Mouse (Mus musculus) CH12.LX (cell line): Measurements from ENCODE around the gene Rabep1. TPM values are rescaled to one million over a fixed set of nuclear protein-coding genes. Genes with fewer than 3 reads are reported as not detected.

Experiments used
- DNase-seq: peaks from one replicate; pipeline ENCODE4 v3.0.0-alpha.2; 2013; ENCODE audit errors: extremely low read depth
- H3K27ac ChIP-seq: 2 replicates; pipeline ENCODE4 v1.5.1; 2012; ENCODE audit warnings: low read depth, mild to moderate bottlenecking, control low read depth, moderate library complexity; ENCODE audit not compliant: insufficient read depth
- H3K27me3 ChIP-seq: replicated peaks from 2 replicates; pipeline ENCODE3; 2012; ENCODE audit warnings: inconsistent platforms
- H3K36me3 ChIP-seq, 2 experiments: replicated peaks in 1 of 2; 2 replicates each; pipeline versions ENCODE3 to v1.6.1; 2012; ENCODE audit warnings: inconsistent platforms in 1 of 2, low read length in 1 of 2, mild to moderate bottlenecking in 1 of 2, mixed read lengths in 1 of 2, moderate library complexity in 1 of 2; ENCODE audit not compliant: control insufficient read depth in 1 of 2, insufficient read depth in 1 of 2
- H3K4me1 ChIP-seq, 2 experiments: 2 replicates each; pipeline ENCODE4 v1.6.1; 2012; ENCODE audit warnings: inconsistent platforms in 1 of 2, moderate library complexity in 1 of 2; ENCODE audit not compliant: insufficient read depth in 2 of 2, control insufficient read depth in 1 of 2
- H3K4me2 ChIP-seq: 2 replicates; pipeline ENCODE4 v1.6.1; 2012; ENCODE audit warnings: low read depth, mild to moderate bottlenecking, control low read depth; ENCODE audit not compliant: poor library complexity, insufficient read depth, severe bottlenecking
- H3K4me3 ChIP-seq, 3 experiments: fragments of 150-350 bp in 1 of 3; sonication (generic) in 1 of 3; replicated peaks in 1 of 3; 2 replicates each; pipeline versions ENCODE3 to v1.5.1; 2011 to 2012; ENCODE audit warnings: low read depth in 2 of 3, low read length in 2 of 3, mild to moderate bottlenecking in 2 of 3, moderate library complexity in 2 of 3, control low read depth in 1 of 3, improper control_type of control experiment in 1 of 3, inconsistent platforms in 1 of 3, mixed read lengths in 1 of 3; ENCODE audit not compliant: poor library complexity in 1 of 3
- H3K79me2 ChIP-seq: replicated peaks from 2 replicates; pipeline ENCODE4 v1.6.1; 2012; ENCODE audit warnings: mild to moderate bottlenecking, moderate library complexity; ENCODE audit not compliant: control insufficient read depth, poor library complexity, insufficient read depth, severe bottlenecking; ENCODE audit errors: extremely low read depth
- H3K9ac ChIP-seq: 2 replicates; pipeline ENCODE4 v1.6.1; 2012; ENCODE audit warnings: low read depth, mild to moderate bottlenecking, control low read depth, moderate library complexity; ENCODE audit not compliant: insufficient read depth
- H3K9me3 ChIP-seq: replicated peaks from 2 replicates; pipeline ENCODE3; 2012; ENCODE audit warnings: low read length, inconsistent platforms, mixed read lengths
- CTCF ChIP-seq, 2 experiments: IDR thresholded peaks in 1 of 2; conservative IDR thresholded peaks in 1 of 2; 2 replicates each; pipeline ENCODE4 v1.5.1; 2011 to 2012; ENCODE audit warnings: low read depth in 2 of 2, low read length in 2 of 2, improper control_type of control experiment in 1 of 2, inconsistent platforms in 1 of 2, mild to moderate bottlenecking in 1 of 2, moderate library complexity in 1 of 2
- MAFK ChIP-seq: IDR thresholded peaks from 2 replicates; pipeline ENCODE4 v1.6.1; 2011; ENCODE audit warnings: low read length, improper control_type of control experiment; ENCODE audit not compliant: insufficient replicate concordance
- MAX ChIP-seq: IDR thresholded peaks from 2 replicates; pipeline ENCODE4 v1.6.1; 2011; ENCODE audit warnings: low read length, improper control_type of control experiment
- MAZ ChIP-seq: IDR thresholded peaks from 2 replicates; pipeline ENCODE4 v1.6.1; 2012; ENCODE audit warnings: low read depth, mild to moderate bottlenecking, inconsistent platforms, low read length, improper control_type of control experiment, moderate library complexity
- MYC ChIP-seq: IDR thresholded peaks from 2 replicates; pipeline ENCODE4 v1.6.1; 2011; ENCODE audit warnings: low read depth, mild to moderate bottlenecking, improper control_type of control experiment, low read length
- PAX5 ChIP-seq: IDR thresholded peaks from 2 replicates; pipeline ENCODE4 v1.6.1; 2012; ENCODE audit warnings: low read length, inconsistent platforms, mixed read lengths
- RCOR1 ChIP-seq: conservative IDR thresholded peaks from 2 replicates; pipeline ENCODE4 v1.6.1; 2012; ENCODE audit warnings: low read depth, mild to moderate bottlenecking, inconsistent platforms, low read length, improper control_type of control experiment
- USF1 ChIP-seq: IDR thresholded peaks from 2 replicates; pipeline ENCODE4 v1.6.1; 2014; ENCODE audit warnings: low read depth, mild to moderate bottlenecking, inconsistent platforms, low read length, improper control_type of control experiment
- dilution Hi-C: fragments of 300-500 bp; cut with MboI; formaldehyde crosslinking; loops from 2 replicates; pipeline ENCODE4 v1.14.3; 2020; ENCODE audit warnings: low sequenced_read_pairs; ENCODE audit not compliant: extremely low pct_unique_long_range_greater_than_20kb, extremely low pct_ligation_motif_present
- in situ Hi-C: fragments of 300-500 bp; cut with MboI; formaldehyde crosslinking; loops from 3 replicates; pipeline ENCODE4 v1.14.3; 2019; ENCODE audit warnings: low sequenced_read_pairs, low pct_ligation_motif_present, low pct_unique_long_range_greater_than_20kb, mixed read lengths
- polyA plus RNA-seq: library from polyadenylated mRNA; unstranded; fragments of >175 nt; gene quantifications from 2 replicates; pipeline ENCODE4 v1.2.1, GENCODE M21; 2012; ENCODE audit warnings: low read depth; ENCODE audit not compliant: insufficient read length
- total RNA-seq, 2 experiments: library from RNA; depleted of rRNA; stranded (reverse); fragments of 300-350 nt in 1 of 2; fragments of >200 nt in 1 of 2; gene quantifications; 2 replicates each; pipeline ENCODE4 v1.2.3; 2012 to 2014

The Rabep1 gene
- total and polyA plus RNA-seq, 3 experiments, result 22.3 to 28.3 (median 26.1) TPM

DNA sequence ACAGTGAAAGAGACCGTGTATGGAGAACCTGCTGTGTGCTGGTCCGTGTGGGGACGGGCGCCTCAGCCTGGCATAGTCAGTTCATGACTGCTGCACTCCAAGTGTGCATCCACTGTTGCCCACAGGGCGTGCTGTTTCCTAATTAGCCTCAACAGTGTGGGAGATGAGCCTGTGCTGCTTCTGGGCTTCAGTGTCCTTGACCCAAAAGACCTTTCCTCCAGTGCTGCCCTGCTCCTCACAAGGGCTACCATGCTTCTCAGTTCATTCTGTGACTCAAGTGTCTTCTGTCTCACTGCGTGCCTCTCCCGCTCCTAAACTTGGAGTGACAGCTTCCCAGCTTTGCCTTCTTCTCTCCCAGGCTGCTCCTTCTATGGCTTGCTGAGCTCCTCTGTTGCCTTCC is 90.7 kb downstream of the Rabep1 start:
- no peaks in the 10 kb centered on the region for H3K79me2 ChIP-seq
- H3K4me1 ChIP-seq, result no peaks in the 10 kb centered on the region
- no peak for DNase-seq
- no peak overlapping the region for H3K4me3 ChIP-seq
- H3K36me3 ChIP-seq, result peaks cover 43 to 89% of the 10 kb centered on the region in 2 experiments
- dilution Hi-C loops (no loop called here), in situ Hi-C loops (no loop called here)
- no peak overlapping the region for H3K4me2 ChIP-seq
- no peak overlapping the region for H3K27ac ChIP-seq
- TF ChIP-seq USF1 (no peak), CTCF (conservative IDR thresholded peaks at IDR 0.05 in 1 of 2, IDR thresholded peaks at IDR 0.05 in 1 of 2; ENCODE audit: low read depth in 2 of 2, low read length in 2 of 2) (peak in 1 of 2 experiments; percentile 24; a peak in 1 of 4 replicates)
- no peak overlapping the region for H3K9ac ChIP-seq
- no peaks in the 10 kb centered on the region for H3K27me3 ChIP-seq
- no peaks in the 10 kb centered on the region for H3K9me3 ChIP-seq

DNA sequence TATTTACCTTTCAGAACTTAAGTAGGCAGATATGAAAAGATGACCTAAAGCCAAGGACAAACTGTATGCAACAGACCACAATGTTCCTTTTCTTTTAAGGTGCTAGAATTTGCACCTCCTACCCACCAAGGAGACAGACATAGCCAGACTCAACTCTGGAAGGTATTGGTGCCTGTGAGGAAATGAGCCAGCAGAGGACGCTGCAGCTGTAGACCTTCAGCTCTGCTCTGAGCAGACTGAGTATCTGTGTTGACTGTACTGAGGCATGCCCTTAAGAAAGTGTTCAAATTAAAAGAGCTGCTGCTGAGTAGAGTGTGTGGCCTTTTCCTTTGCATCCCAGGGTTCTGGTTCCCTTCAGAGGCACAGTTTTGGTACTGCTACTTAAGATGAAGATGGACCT is 98.0 kb downstream of the Rabep1 start:
- peaks cover 67 to 94% of the 10 kb centered on the region in 2 experiments for H3K36me3 ChIP-seq

DNA sequence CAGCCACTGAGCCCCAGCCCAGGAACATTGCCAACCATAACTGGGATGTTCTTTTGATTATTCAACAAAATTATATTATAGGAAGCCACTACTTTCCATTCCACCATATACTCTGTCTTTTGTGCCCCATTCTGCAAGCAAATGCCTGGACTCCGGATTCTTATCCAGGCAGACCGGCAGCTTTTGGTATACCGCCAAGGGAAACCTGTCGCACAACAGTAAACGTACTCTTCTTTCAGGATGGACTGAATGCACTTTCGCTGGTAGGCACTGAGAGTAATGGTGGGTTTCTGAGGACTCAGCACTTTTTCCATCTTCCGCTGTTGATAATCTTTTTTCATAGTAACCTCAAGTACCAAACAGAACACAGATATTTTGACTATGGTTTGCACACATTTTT is 99.1 kb downstream of the Rabep1 start:
- DNase-seq, result no peak
- H3K4me1 ChIP-seq, result peaks cover 0 to 6% of the 10 kb centered on the region in 2 experiments; a peak in 1 of 4 replicates

More for the DNA sequence above, 98.0 kb downstream of the Rabep1 start:
- in situ Hi-C loops, result no loop called here
- TF ChIP-seq MAZ, result no peak
- no peak for TF ChIP-seq MYC
- TF ChIP-seq CTCF (conservative IDR thresholded peaks at IDR 0.05 in 1 of 2, IDR thresholded peaks at IDR 0.05 in 1 of 2; ENCODE audit: low read depth in 2 of 2, low read length in 2 of 2), result peak in 1 of 2 experiments; percentile 8; a peak in 1 of 4 replicates
- TF ChIP-seq MAX, result no peak
- no peak for TF ChIP-seq PAX5
- TF ChIP-seq RCOR1, result no peak
- Histone ChIP-seq H3K9me3 (no peaks in the 10 kb centered on the region), H3K27ac (no peak overlapping the region), H3K27me3 (no peaks in the 10 kb centered on the region), H3K4me3 (no peak overlapping the region), H3K79me2 (0 out of 2 replicates have a peak, but pooled peaks cover 4% of the 10 kb centered on the region), H3K4me2 (no peak overlapping the region), H3K9ac (no peak overlapping the region), H3K4me1 (peaks cover 0 to 6% of the 10 kb centered on the region in 2 experiments; a peak in 1 of 4 replicates)
- dilution Hi-C loops, result no loop called here
- no peak for DNase-seq

More for the DNA sequence above, 99.1 kb downstream of the Rabep1 start:
- Histone ChIP-seq H3K27me3 (no peaks in the 10 kb centered on the region), H3K9me3 (no peaks in the 10 kb centered on the region), H3K36me3 (peaks cover 71 to 95% of the 10 kb centered on the region in 2 experiments), H3K9ac (no peak overlapping the region), H3K27ac (no peak overlapping the region), H3K4me3 (no peak overlapping the region), H3K79me2 (0 out of 2 replicates have a peak, but pooled peaks cover 4% of the 10 kb centered on the region), H3K4me2 (no peak overlapping the region)
- dilution Hi-C loops, result no loop called here
- peak; percentile 67 for TF ChIP-seq MAFK
- no peak for TF ChIP-seq RCOR1
- in situ Hi-C loops, result no loop called here
